Mouse (Mus musculus) spleen, postnatal 14 days (tissue): Measurements from ENCODE around the gene Hsd17b11.
"Not testable (repeated sequence)": the region's sequence is repeated elsewhere in the genome, so short reads cannot be mapped to it uniquely, and the experiment has no call there.

Source experiments
- DNase-seq, 2 experiments: peaks; one replicate each; pipeline ENCODE4 v3.0.0; 2021 to 2022; ENCODE audit warnings: low spot score in 2 of 2

Gene Hsd17b11

DNA sequence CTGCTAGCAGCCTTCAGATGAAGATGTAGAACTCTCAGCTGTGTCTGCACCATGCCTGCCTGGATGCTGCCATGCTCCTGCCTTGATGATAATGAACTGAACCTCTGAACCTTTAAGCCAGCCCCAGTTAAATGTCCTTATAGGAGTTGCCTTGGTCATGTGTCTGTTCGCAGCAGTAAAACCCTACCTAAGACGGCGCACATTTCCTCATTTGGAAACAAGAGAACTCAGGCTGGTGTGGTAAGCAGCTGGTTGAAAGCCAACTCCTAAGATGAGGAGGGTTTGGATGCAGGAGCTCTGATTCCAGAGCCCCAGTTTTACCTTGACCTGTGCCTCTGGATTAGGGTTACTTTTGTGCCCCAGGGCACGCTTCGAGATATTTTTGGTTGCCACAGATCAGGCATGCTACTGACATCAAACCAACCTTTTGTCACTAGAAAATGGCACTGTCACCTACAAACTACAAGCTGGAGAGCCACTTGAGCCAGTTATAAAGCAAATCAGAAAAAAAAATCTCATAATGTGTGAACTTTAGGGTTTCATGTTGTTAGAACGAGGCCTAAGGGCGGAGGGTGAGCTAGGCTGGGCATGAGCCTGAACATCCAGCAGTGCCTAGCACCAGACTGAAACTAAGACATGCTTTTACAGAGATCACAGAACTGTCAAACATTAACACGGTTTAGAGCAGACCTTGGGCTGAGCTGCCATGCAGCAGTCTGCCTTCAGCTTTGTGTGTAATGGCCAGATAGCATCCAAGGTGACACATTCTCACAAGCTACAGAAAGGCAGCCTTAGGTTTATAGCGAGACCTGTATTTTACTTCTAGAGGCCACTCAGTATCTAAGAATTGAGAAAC is 40.8 kb downstream of the Hsd17b11 start:
- DNase-seq: no peak

DNA sequence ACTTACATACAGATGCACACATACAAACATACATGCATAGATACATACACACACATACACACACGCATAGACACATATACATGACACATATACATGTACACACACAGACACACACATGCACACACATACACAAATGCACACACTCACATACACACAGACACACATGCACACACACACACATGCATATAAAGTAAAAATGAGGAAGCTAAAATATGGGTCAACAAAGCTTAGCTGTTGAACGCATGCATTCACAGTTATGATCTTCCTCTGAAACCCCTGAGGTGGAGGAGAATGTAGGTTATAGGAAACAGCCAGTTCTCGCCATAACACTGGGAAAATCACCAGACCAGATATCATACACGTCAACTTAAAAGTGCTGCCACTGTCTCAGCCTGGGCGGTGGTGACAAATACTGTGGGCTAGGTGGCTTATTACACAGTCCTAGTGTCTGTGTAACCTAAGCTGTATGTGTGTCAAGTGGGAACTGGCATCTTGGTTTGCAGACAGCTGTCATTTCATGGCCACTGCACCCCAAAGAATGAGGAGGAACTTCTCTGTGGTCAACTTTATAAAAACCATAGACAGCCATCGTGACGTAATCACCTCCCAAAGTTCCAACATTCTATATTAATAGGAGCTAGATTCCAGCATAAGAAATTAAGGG is 43.7 kb downstream of the Hsd17b11 start:
- DNase-seq: no peak

GRCm38 (mm10) chr5:103977297-103977696 is 44.4 kb downstream of the Hsd17b11 start, which contains the start of gene Hsd17b13:
TSS of gene Hsd17b13 (minus strand) at chr5:103977410.
- DNase-seq: no peak

DNA sequence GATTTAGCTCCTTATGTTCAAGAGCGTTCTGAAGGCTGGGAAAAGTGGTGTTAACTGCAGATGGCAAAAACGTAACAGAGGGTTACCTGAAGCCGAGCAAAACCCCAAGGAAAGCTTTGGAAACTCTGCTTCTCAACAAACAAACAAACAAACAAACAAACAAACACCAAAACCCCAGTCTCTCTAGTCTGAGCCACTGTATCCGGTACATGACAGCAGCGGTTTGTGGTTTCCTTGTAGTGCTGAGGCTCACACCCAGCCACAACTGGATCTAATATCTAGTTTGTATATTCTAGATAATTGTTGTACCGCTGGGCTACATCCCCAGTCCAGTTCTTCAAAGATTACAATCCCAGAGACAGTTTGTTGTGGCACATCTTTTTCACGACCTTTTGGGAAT is 46.0 kb downstream of the Hsd17b11 start:
- no peak for DNase-seq

DNA sequence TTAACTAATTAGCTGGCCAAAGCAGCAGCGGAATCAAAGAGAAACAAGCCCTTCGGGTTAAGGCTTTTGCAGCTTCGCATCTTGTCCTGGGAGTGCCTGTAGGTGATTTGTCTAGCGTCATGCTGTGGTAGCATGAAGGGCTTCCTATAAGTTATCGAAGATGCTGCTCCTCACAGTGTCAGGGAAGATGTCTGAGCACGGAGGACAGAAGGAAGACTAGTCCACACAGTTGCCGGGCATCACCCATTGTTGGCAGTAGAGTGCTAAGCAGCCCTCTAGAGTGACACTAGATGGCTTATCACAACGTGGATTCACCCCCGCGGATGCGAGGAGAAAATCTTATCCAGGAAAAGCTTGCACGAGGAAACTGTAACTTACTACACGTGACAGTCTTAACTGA is 48.9 kb downstream of the Hsd17b11 start:
- no peak for DNase-seq

DNA sequence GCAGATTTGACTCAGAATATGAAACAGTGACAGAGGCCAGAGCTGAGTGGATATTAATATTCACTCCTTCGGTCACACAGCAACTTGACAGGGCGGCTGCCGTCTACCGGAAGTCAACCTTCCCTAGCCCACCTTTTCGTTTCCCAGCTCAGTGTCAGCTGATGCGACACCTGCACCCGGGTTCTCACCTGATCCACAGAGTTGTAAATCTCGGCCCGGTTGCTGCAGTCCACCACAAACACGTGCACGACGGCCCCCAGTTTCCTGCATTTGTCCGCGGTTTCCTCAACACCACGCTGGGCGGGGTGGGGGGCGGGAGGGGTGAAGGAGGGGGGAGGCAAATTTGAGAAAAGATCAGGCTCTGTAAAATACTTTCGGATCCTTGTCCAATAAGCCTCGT is 49.3 kb downstream of the Hsd17b11 start:
- DNase-seq: no peak

DNA sequence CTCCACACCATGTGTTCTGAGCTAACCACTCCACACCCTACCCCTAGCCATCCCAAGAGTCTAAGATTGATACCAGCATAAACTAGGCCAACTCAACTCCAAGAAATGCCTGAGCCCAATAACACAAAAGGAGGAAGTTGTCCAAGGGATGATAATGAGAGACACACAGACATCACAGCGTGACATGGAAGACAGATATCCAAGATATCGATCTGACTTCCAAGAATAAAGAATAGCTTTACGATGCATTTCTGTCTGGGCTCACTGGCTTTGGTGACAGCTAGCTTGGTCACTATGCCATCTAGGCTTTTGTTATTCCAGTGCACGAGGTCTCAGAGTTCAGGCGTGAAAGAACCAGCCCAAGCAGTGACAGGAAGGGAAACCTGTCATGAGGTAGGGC is 50.7 kb downstream of the Hsd17b11 start:
- DNase-seq: no peak

GRCm38 (mm10) chr5:103962935-103963429 is 58.7 kb downstream of the Hsd17b11 start:
- no peak for DNase-seq

DNA sequence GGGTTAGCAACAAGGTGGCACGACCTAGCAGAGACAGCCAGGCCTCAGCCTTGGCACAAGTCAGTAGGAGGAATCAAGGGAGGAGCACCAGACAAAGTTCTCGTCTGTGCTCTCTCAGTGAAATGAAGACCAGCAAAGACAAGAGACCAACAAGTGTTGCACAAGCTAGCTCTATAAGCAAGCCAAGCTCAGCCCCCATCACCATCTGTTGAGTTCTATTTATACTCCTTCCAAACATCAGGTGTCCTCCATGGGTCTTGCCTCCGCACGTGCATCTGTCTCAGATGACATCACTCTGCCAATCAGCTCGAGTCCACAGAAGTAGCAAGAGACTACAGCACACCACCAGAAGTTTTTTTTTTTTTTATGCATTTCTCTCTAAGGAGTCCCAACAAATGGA is 67.1 kb downstream of the Hsd17b11 start:
- DNase-seq: no peak

DNA sequence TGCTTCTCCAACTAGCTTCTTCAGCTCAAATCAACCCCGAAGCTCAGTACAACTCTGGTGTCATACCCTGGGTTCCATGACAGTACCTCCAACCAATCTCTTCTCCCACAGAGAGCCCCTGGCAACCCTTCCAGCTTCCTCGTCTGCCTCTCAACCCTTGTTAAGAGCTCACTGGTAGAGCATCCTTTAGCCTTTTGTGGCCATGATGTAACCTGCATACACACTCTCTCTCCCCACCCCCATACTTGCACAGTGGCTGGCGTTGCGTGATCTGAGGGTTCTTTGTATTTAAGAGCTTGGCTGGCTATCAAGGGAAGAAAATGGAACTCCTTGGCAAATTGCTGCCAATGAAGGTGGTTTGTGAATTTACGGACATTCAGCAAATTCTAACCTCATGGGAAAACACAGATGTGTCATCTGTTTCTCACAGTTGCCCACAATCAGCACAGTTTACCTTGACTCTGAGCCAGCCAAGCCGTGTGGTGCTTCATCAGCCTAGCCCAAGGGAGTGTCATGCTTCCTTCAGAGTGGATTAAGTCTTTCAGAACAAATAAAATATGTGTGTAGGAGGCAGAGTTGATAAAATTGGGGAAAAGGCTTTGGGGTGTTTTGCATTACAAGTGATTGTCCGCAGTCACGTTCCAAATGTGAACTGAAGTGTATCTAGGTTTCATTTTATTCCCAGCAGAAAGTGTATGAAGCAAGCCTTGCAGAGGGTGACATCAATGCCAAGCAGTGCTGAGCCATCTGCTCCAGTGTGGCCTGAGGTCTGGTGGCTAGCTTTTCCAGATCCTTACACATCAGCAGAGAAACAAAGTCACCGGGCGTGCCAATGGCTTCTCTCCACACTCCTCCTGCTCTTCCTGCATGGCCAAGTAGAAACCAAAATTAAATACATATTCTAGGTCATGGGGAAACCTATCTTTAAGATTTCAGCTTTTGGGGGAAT is 68.3 kb downstream of the Hsd17b11 start:
- no peak for DNase-seq

GRCm38 (mm10) chr5:103950138-103950537 is 71.6 kb downstream of the Hsd17b11 start:
- DNase-seq: not testable (repeated sequence)

GRCm38 (mm10) chr5:103943183-103943582 is 78.5 kb downstream of the Hsd17b11 start:
- DNase-seq: no peak

GRCm38 (mm10) chr5:103939856-103940255 is 81.9 kb downstream of the Hsd17b11 start:
- DNase-seq: no peak
